Mouse (Mus musculus) heart, postnatal 36 days (tissue): Measurements from ENCODE around the gene Cst13. TPM values are rescaled to one million over a fixed set of nuclear protein-coding genes. Genes with fewer than 3 reads are reported as not detected.
A peak's percentile ranks its signal among the peaks of the same experiment; 100 is the strongest.
"Not testable (repeated sequence)": the region's sequence is repeated elsewhere in the genome, so short reads cannot be mapped to it uniquely, and the experiment has no call there.

Experiments used
- DNase-seq, 2 experiments: peaks; one replicate each; pipeline ENCODE4 v3.0.0; 2021 to 2022
- intact Hi-C: fragments of 180-260 bp; cut with DNase I; formaldehyde crosslinking; loops from one replicate; pipeline ENCODE4 v1.15.1; 2025
- total RNA-seq, 2 experiments: library from RNA; stranded (reverse); gene quantifications; 2 replicates each; pipeline ENCODE4 v1.2.3; 2021

The Cst13 gene
- total RNA-seq: not detected

GRCm38 (mm10) chr2:148819909-148820308, at the start of gene Cst13:
Gene Cst13 (plus strand): TSS chr2:148820081.
- DNase-seq: no peak
- intact Hi-C loops: no loop called here

- DNase-seq, intact Hi-C loops: not testable (repeated sequence)
Observed at GRCm38 (mm10) chr2:148771397-148771796, 48.5 kb upstream of the Cst13 start, which contains the start of gene Cst11. Gene Cst11 (minus strand): TSS chr2:148771497.

- intact Hi-C loops: no loop called here
- DNase-seq: no peak
Observed at GRCm38 (mm10) chr2:148781709-148782108, 38.2 kb upstream of the Cst13 start, which contains the start of gene 8030411F24Rik. Gene 8030411F24Rik (plus strand): TSS chr2:148782009.

- no peak for DNase-seq
- intact Hi-C loops: no loop called here
Observed at GRCm38 (mm10) chr2:148789142-148789541, 30.7 kb upstream of the Cst13 start, which contains the start of gene Cst12. Gene Cst12 (plus strand): TSS chr2:148789361.

- intact Hi-C loops: no loop called here
- no peak for DNase-seq
Observed at GRCm38 (mm10) chr2:148798485-148798884, 21.4 kb upstream of the Cst13 start, which contains the start of gene Cst8. Gene Cst8 (plus strand): TSS chr2:148798785.

GRCm38 (mm10) chr2:148801491-148801921, 18.4 kb upstream of the Cst13 start:
- intact Hi-C loops: no loop called here
- DNase-seq: no peak

GRCm38 (mm10) chr2:148806696-148807095, 13.2 kb upstream of the Cst13 start:
- intact Hi-C loops: no loop called here
- no peak for DNase-seq

GRCm38 (mm10) chr2:148825986-148826385, 6.1 kb downstream of the Cst13 start:
- intact Hi-C loops: no loop called here
- DNase-seq: no peak

- DNase-seq: no peak
- intact Hi-C loops: no loop called here
Observed at GRCm38 (mm10) chr2:148834912-148835311, 15.0 kb downstream of the Cst13 start, which contains the start of gene Cst9. Gene Cst9 (plus strand): TSS chr2:148835147.

- DNase-seq: no peak
- intact Hi-C loops: no loop called here
Observed at GRCm38 (mm10) chr2:148838075-148838777, 18.3 kb downstream of the Cst13 start.

- intact Hi-C loops: no loop called here
- DNase-seq: no peak
Observed at GRCm38 (mm10) chr2:148839224-148839623, 19.3 kb downstream of the Cst13 start.

- intact Hi-C loops: loop anchor here (1.0 to 5.0 kb wide), 3 partner anchors 22 to 99 kb away; partner anchors contain the start of gene Cstl1
- peak; percentile 84 to 86 for DNase-seq
Observed at GRCm38 (mm10) chr2:148851116-148851906, 31.4 kb downstream of the Cst13 start.

- DNase-seq: no peak
- intact Hi-C loops: loop anchor here (2.0 kb wide), 1 partner anchor 18 kb away; the partner anchor contains the start of gene Cst3
Observed at GRCm38 (mm10) chr2:148856630-148857400, 36.9 kb downstream of the Cst13 start.

GRCm38 (mm10) chr2:148857506-148857905, 37.6 kb downstream of the Cst13 start:
- no peak for DNase-seq

GRCm38 (mm10) chr2:148860993-148861392, 41.1 kb downstream of the Cst13 start:
- intact Hi-C loops: no loop called here
- DNase-seq: no peak

More at GRCm38 (mm10) chr2:148857506-148857905, 37.6 kb downstream of the Cst13 start:
- intact Hi-C loops: loop anchor here (2.0 kb wide), 1 partner anchor 17 kb away; the partner anchor contains the start of gene Cst3

- intact Hi-C loops: no loop called here
- DNase-seq: no peak
Observed at GRCm38 (mm10) chr2:148861693-148862092, 41.8 kb downstream of the Cst13 start.

GRCm38 (mm10) chr2:148864966-148865365, 45.1 kb downstream of the Cst13 start, which contains the start of gene 9230104L09Rik:
Gene 9230104L09Rik (minus strand): TSS chr2:148865038.
- intact Hi-C loops: no loop called here
- no peak for DNase-seq

GRCm38 (mm10) chr2:148868959-148869358, 49.1 kb downstream of the Cst13 start:
- intact Hi-C loops: no loop called here
- no peak for DNase-seq

GRCm38 (mm10) chr2:148870526-148870925, 50.6 kb downstream of the Cst13 start:
- no peak for DNase-seq
- intact Hi-C loops: loop anchor here (10.0 kb wide), 1 partner anchor 1856 kb away; the partner anchor contains the start of gene Xrn2

GRCm38 (mm10) chr2:148872860-148873259, 53.0 kb downstream of the Cst13 start:
- intact Hi-C loops: loop anchor here (1.0 to 10.0 kb wide), 2 partner anchors 22 to 1858 kb away; partner anchors contain the start of gene Xrn2
- no peak for DNase-seq
